In the genomic region with DNA sequence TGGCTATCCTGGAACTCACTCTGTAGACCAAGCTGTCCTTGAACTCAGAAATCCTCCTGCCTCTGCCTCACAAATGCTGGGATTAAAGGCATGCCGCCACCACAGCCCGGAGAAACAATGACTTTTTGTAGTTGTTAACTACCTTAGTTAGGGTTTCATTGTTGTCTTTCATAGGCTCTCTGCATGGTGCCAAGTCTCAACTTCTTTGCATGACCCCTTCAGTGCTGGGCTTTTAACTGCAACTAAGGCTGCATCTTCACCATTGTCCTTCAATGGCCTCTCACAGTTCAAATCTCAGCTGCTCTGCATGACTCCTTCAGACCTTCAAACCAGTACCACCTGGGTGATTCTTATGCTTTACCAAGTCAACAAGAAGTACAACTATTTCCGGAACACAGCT, we compare ENCODE assay signal across 23 mouse cellular contexts.
"Had no signal": no experiment of that assay in that cellular context is flagged by ENCODE, and none has a peak within 500 bp of the region (broad histone marks: within the 10 kb centered on the region; RNA-seq: fewer than 3 reads in every experiment).

No protein-coding gene starts in this region.

- H3K9me3 ChIP-seq: heart, embryonic 10.5 days; heart, embryonic 12.5 days; hindbrain, embryonic 10.5 days; hindbrain, embryonic 12.5 days; intestine, embryonic 15.5 days; limb, embryonic 13.5 days; limb, embryonic 15.5 days; liver, embryonic 12.5 days had no signal

- H3K27me3 ChIP-seq: heart, embryonic 12.5 days; hindbrain, embryonic 12.5 days; intestine, embryonic 15.5 days; limb, embryonic 13.5 days; limb, embryonic 15.5 days; liver, embryonic 12.5 days had no signal

- H3K9ac ChIP-seq: heart, embryonic 12.5 days; hindbrain, embryonic 12.5 days; hindbrain, embryonic 14.5 days; intestine, embryonic 15.5 days; limb, embryonic 13.5 days; limb, embryonic 15.5 days; liver, embryonic 12.5 days; liver, embryonic 14.5 days had no signal

- DNase-seq: gastrocnemius, adult 2 months; gastrocnemius, postnatal 10 days; gastrocnemius, postnatal 25 days; heart, adult 18-20 months; heart, postnatal 10 days; heart, postnatal 4 days; kidney, adult 18-20 months; kidney, adult 8-10 months; kidney, postnatal 10 days; kidney, postnatal 25 days; layer of hippocampus, adult 9-11 months; layer of hippocampus, postnatal 36 days; left cerebral cortex, postnatal 4 days had no signal

- H3K36me3 ChIP-seq: heart, embryonic 10.5 days; heart, embryonic 12.5 days; hindbrain, embryonic 10.5 days; hindbrain, embryonic 12.5 days; intestine, embryonic 15.5 days; limb, embryonic 13.5 days; limb, embryonic 15.5 days; liver, embryonic 12.5 days had no signal

- H3K27ac ChIP-seq: gastrocnemius, adult 2 months; heart, embryonic 10.5 days; hindbrain, embryonic 10.5 days; hindbrain, embryonic 12.5 days; hindbrain, embryonic 14.5 days; intestine, embryonic 15.5 days; limb, embryonic 13.5 days; limb, embryonic 15.5 days; liver, embryonic 12.5 days; liver, embryonic 14.5 days had no signal

- H3K4me3 ChIP-seq: gastrocnemius, adult 2 months; heart, embryonic 10.5 days; heart, embryonic 12.5 days; hindbrain, embryonic 10.5 days; hindbrain, embryonic 12.5 days; intestine, embryonic 15.5 days; limb, embryonic 13.5 days; limb, embryonic 15.5 days; liver, embryonic 12.5 days had no signal

- H3K4me1 ChIP-seq: heart, embryonic 10.5 days; heart, embryonic 12.5 days; hindbrain, embryonic 10.5 days; hindbrain, embryonic 12.5 days; intestine, embryonic 15.5 days; limb, embryonic 13.5 days; limb, embryonic 15.5 days; liver, embryonic 12.5 days had no signal
